Mouse (Mus musculus): ENCODE data around the gene Filip1.

- TF ChIP-seq USF1 (IDR thresholded peaks at IDR 0.05; ENCODE audit: low read depth) (no peak), CTCF (IDR thresholded peaks at IDR 0.05; ENCODE audit: control insufficient read depth, insufficient read depth, insufficient read length) (no peak)
These were observed 40.3 kb upstream of the Filip1 start for GRCm38 (mm10) chr9:80052951-80053350.

Data from C2C12 (cell line).